Mouse (Mus musculus) midbrain, postnatal 0 days (tissue): ENCODE results near the gene Hoxc8. TPM values are rescaled to one million over a fixed set of nuclear protein-coding genes. Genes with fewer than 3 reads are reported as not detected.

Source experiments
- ATAC-seq: fragments of 200-750 bp; cut with Nextera tagmentation; 2 replicates; pipeline ENCODE4 v1.8.0; 2017; ENCODE audit warnings: moderate number of reproducible peaks, mild to moderate bottlenecking, moderate TSS enrichment, moderate library complexity; ENCODE audit not compliant: low FRiP score
- DNase-seq: peaks from one replicate; pipeline ENCODE4 v3.0.0-alpha.2; 2015; ENCODE audit warnings: low spot score
- H3K27ac ChIP-seq: fragments of 300-500 bp; sonication (generic); 2 replicates; pipeline ENCODE4 v1.5.1; 2014; ENCODE audit warnings: low read depth, mild to moderate bottlenecking, low read length, mixed read lengths
- H3K27me3 ChIP-seq: fragments of 300-500 bp; sonication (generic); 2 replicates; pipeline ENCODE4 v1.6.1; 2014; ENCODE audit warnings: low read length, control low read depth, mixed read lengths; ENCODE audit not compliant: insufficient read depth
- H3K36me3 ChIP-seq: fragments of 300-500 bp; sonication (generic); 2 replicates; pipeline ENCODE4 v1.6.1; 2014; ENCODE audit warnings: low read length, control low read depth, mixed read lengths; ENCODE audit not compliant: insufficient read depth
- H3K4me1 ChIP-seq: fragments of 300-500 bp; sonication (generic); 2 replicates; pipeline ENCODE4 v1.6.1; 2014; ENCODE audit warnings: mild to moderate bottlenecking, control low read depth, antibody characterized with exemption, low read length, mixed read lengths; ENCODE audit not compliant: insufficient read depth
- H3K4me2 ChIP-seq: fragments of 300-500 bp; sonication (generic); 2 replicates; pipeline ENCODE4 v1.6.1; 2014; ENCODE audit warnings: low read depth, mild to moderate bottlenecking, low read length, mixed read lengths; ENCODE audit not compliant: poor library complexity, severe bottlenecking
- H3K4me3 ChIP-seq: fragments of 300-500 bp; sonication (generic); 2 replicates; pipeline ENCODE4 v1.5.1; 2014; ENCODE audit warnings: low read depth, mild to moderate bottlenecking, low read length, moderate library complexity
- H3K9ac ChIP-seq: fragments of 300-500 bp; sonication (generic); replicated peaks from 2 replicates; pipeline ENCODE4 v1.6.1; 2014; ENCODE audit warnings: mild to moderate bottlenecking, low read length, moderate library complexity, mixed read lengths; ENCODE audit not compliant: poor library complexity, severe bottlenecking
- H3K9me3 ChIP-seq: fragments of 300-500 bp; sonication (generic); 2 replicates; pipeline ENCODE4 v1.6.1; 2016; ENCODE audit warnings: low read length, control low read depth
- CTCF ChIP-seq: IDR thresholded peaks from 2 replicates; pipeline ENCODE4 v1.5.1; 2016; ENCODE audit warnings: antibody characterized with exemption, mild to moderate bottlenecking
- whole genome bisulfite sequencing: fragments of 180-500 bp; shearing (Covaris S2); extraction: QIAGEN DNeasy Blood & Tissue Kit; methylation state at CpG from one replicate; pipeline ENCODE4 v1.1.7; 2014; 5-methylcytosine and 5-hydroxymethylcytosine counted together
- microRNA counts: library from miRNA; unstranded; fragments of <30 nt; microRNA quantifications from one replicate; lab custom pipeline; 2015
- microRNA-seq: library from miRNA; unstranded; fragments of <30 nt; microRNA quantifications from one replicate; pipeline ENCODE4, GENCODE M21; 2016; ENCODE audit warnings: borderline number of aligned reads
- polyA plus RNA-seq: library from polyadenylated mRNA; unstranded; fragments of >200 nt; fragmentation: Nextera tagmentation; extraction: Ambion mirVana; gene quantifications from 2 replicates; pipeline ENCODE4 v1.2.1, GENCODE M21; 2015
- total RNA-seq: library from RNA; depleted of rRNA; stranded (reverse); fragments of >200 nt; gene quantifications from 2 replicates; pipeline ENCODE4 v1.2.3, GENCODE M21; 2014; rRNA removed

Gene Hoxc8
- total and polyA plus RNA-seq, 2 experiments from 2014 or later = not detected

DNA sequence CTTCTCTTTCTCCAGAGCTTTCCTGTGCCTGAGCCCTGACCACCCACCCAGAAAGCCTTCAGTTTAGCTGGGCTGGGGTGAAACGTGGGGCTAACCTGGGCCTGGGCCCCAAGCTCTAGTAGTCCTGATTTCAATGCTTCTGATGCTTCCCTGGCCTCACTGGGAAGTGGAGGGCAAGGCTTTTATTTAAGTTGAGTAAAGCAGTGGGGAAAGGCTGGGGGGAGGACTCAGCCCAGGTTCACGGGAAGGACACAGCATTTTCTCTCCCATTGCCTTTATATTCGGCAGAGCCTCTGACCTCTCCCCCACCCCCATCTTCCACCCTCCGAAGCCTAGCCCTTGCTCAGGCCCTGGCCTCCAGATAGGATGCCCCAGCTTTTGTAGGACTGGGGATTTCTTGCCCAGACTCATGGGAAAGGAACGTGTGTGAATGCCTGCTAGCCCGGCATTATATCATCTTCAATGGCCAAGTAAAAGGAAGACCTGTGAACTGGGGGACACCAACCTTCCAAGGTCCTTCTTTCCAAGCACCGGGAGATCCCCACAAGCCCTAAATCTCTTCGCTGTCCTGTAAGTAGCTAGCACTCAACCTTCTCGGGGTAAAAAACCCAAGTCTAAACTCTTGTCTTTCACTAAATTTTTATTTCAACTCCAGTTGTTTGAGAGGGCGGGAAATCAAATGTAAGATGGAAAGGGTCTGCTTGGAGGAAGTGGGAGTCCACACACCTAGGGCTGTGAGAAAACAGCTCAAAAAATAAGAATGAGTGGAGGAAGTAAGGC, 48.5 kb downstream of the Hoxc8 start:
- WGBS = 12% methylated on average over 10 of the region's 10 CpGs
- H3K4me2 ChIP-seq = no peak overlapping the region
- DNase-seq (no peak), ATAC-seq (no peak)
- no peaks in the 10 kb centered on the region for H3K36me3 ChIP-seq
- no peak overlapping the region for H3K9ac ChIP-seq
- no peak overlapping the region for H3K27ac ChIP-seq
- no peak overlapping the region for H3K4me3 ChIP-seq
- peaks cover 99% of the 10 kb centered on the region for H3K27me3 ChIP-seq
- no peaks in the 10 kb centered on the region for H3K9me3 ChIP-seq
- H3K4me1 ChIP-seq = no peaks in the 10 kb centered on the region
- TF ChIP-seq CTCF = no peak

DNA sequence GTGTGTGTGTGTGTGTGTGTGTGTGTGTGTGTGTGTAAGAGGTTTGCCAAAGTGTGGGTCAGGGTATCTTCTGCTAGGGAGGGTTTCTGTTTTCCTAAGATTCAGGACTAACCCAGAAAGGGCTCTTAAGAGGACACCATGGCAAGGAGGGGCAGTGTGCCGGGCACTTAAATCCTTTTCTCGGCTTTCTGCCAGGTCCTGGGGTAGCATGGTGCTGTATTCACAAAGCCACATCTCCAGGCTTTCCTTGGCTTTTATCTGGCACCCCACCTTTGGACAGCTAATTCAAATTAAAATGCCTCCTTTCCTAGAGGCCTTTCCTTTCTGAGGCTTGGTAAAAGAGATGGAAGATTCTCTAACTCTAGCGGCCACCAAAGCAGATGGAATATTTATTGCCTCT, 49.2 kb downstream of the Hoxc8 start:
- Histone ChIP-seq H3K27me3 (peaks cover 99% of the 10 kb centered on the region), H3K27ac (no peak overlapping the region), H3K4me3 (no peak overlapping the region), H3K9me3 (no peaks in the 10 kb centered on the region), H3K4me2 (no peak overlapping the region), H3K36me3 (no peaks in the 10 kb centered on the region), H3K9ac (no peak overlapping the region), H3K4me1 (no peaks in the 10 kb centered on the region)
- ATAC-seq (no peak), DNase-seq (no peak)
- TF ChIP-seq CTCF = no peak
- WGBS = 7% methylated on average over 3 of the region's 3 CpGs

DNA sequence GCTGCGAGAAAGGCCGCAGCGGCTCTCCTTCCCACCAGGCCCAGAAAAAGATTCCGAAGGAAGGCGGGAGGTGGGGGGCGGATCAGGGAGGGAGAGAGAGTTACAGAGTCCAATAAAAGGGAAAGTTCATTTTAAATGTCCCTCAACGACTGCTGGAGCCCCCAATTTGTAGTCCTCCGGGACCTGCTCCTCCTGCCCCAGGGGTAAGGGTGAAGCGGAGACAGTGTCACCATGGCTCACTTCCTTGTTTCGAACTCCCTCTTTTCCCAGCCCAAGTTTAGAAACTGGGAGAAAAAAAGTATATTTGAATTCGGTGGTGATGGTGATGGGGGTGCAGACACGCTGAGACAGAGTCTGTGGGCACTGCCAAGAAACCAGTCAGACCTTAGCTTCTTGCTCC, 50.2 kb downstream of the Hoxc8 start:
- Histone ChIP-seq H3K4me2 (no peak overlapping the region), H3K4me1 (no peaks in the 10 kb centered on the region), H3K9me3 (no peaks in the 10 kb centered on the region), H3K9ac (no peak overlapping the region), H3K27ac (no peak overlapping the region), H3K27me3 (peaks cover 94% of the 10 kb centered on the region), H3K4me3 (no peak overlapping the region), H3K36me3 (no peaks in the 10 kb centered on the region)
- TF ChIP-seq CTCF = no peak
- WGBS = 5% methylated on average over 12 of the region's 12 CpGs
- no peak for DNase-seq
- no peak for ATAC-seq

DNA sequence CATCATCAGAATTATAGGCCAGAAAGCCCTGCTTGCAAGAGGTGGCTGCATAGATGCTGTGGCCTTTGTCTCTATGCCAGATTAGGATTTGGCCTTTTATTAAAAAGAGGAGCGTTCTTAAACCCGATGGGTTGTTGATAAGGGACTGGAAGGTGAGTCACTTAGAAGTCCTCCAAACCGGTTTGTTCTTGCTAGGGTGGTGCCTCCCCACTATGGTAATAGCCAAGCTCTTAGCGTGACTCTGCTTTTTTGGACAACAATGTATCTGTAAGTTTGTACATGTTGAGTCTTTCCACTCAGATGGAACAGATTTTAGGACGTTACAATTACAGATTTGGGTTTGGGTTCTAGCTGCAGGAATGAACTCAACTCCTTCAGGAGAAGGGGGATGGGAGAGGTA, 51.2 kb downstream of the Hoxc8 start:
- Histone ChIP-seq H3K27me3 (peaks cover 91% of the 10 kb centered on the region), H3K4me1 (no peaks in the 10 kb centered on the region), H3K9me3 (no peaks in the 10 kb centered on the region), H3K27ac (no peak overlapping the region), H3K4me2 (no peak overlapping the region), H3K36me3 (no peaks in the 10 kb centered on the region), H3K9ac (no peak overlapping the region), H3K4me3 (no peak overlapping the region)
- TF ChIP-seq CTCF = no peak
- 10% methylated on average over 5 of the region's 5 CpGs for WGBS
- ATAC-seq (no peak), DNase-seq (no peak)

DNA sequence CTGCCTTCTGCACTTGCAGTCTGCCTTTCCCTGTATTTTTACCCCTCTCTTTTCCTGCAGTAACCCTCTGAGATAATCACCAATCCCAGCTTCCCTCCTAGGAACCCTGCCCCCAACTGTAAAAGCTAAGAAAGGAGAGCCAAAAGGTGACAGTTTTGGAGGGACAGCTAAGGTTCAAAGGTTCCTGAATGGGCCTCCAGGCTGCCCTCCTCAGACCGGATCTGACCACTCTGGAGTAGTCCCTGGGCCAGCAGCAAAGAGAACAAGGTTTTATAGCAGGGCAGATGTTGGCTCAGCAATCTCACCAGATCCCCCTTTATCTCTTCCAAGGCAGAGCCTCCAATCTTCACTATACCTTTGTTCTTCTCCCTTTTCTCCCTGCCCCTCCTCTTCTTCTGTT, 51.8 kb downstream of the Hoxc8 start:
- H3K27ac ChIP-seq = no peak overlapping the region
- no peak overlapping the region for H3K4me3 ChIP-seq
- TF ChIP-seq CTCF = no peak
- 0% methylated on average over 1 of the region's 1 CpGs for WGBS
- no peaks in the 10 kb centered on the region for H3K36me3 ChIP-seq
- no peak overlapping the region for H3K9ac ChIP-seq
- ATAC-seq (no peak), DNase-seq (no peak)
- no peaks in the 10 kb centered on the region for H3K4me1 ChIP-seq
- H3K4me2 ChIP-seq = no peak overlapping the region
- H3K27me3 ChIP-seq = peaks cover 87% of the 10 kb centered on the region
- H3K9me3 ChIP-seq = no peaks in the 10 kb centered on the region

MicroRNAs within 50 kb of the gene (microRNA counts, 519-probe panel; counts per million panel counts)
- microRNA mmu-miR-615-3p (lab: Ali Mortazavi, UCI) = 528 counts per million, percentile 58 among the panel's probes with 10 or more counts
- microRNA mmu-miR-615-5p (lab: Ali Mortazavi, UCI) = 528 counts per million, percentile 58 among the panel's probes with 10 or more counts

Small RNA genes within 50 kb of the gene (microRNA-seq; reads per million reads assigned to microRNA genes)
- gene Mir196a-2 = not detected
- gene Mir615 = 23.8 reads per million, percentile 30 among the genes with 10 or more reads in this experiment

Other genes with a start within 250 kb of the Hoxc8 start
- 0.16 TPM in 1 of 2 replicates, not detected in the other for gene Hoxc13, start 69.5 kb upstream of the Hoxc8 start, total RNA-seq
- gene Hoxc13, start 69.5 kb upstream of the Hoxc8 start, polyA plus RNA-seq = not detected in 2 replicates
- gene Hoxc12, start 53.9 kb upstream of the Hoxc8 start, total RNA-seq = not detected in 2 replicates
- not detected in 2 replicates for gene Hoxc12, start 53.9 kb upstream of the Hoxc8 start, polyA plus RNA-seq
- not detected in 2 replicates for gene Hoxc11, start 36.2 kb upstream of the Hoxc8 start, total RNA-seq
- gene Hoxc11, start 36.2 kb upstream of the Hoxc8 start, polyA plus RNA-seq = not detected in 2 replicates
- gene Hoxc10, start 23.8 kb upstream of the Hoxc8 start, total RNA-seq = not detected in 2 replicates
- not detected in 2 replicates for gene Hoxc10, start 23.8 kb upstream of the Hoxc8 start, polyA plus RNA-seq
- 0.88 TPM in 1 of 2 replicates, not detected in the other for gene Hoxc5, start 23.2 kb upstream of the Hoxc8 start, total RNA-seq
- not detected in 2 replicates for gene Hoxc5, start 23.2 kb upstream of the Hoxc8 start, polyA plus RNA-seq
- not detected in 2 replicates for gene Hoxc9, start 14.2 kb upstream of the Hoxc8 start, total RNA-seq
- gene Hoxc9, start 14.2 kb upstream of the Hoxc8 start, polyA plus RNA-seq = not detected in 2 replicates
- gene Hoxc6, start 7.7 kb downstream of the Hoxc8 start, total RNA-seq = not detected in 2 replicates
- not detected in 2 replicates for gene Hoxc6, start 7.7 kb downstream of the Hoxc8 start, polyA plus RNA-seq
- 2.2 TPM in 1 of 2 replicates, not detected in the other for gene Hoxc4, start 28.3 kb downstream of the Hoxc8 start, total RNA-seq
- gene Hoxc4, start 28.3 kb downstream of the Hoxc8 start, polyA plus RNA-seq = not detected in 2 replicates
- 33.2 and 42.9 TPM in 2 replicates for gene Smug1, start 176.5 kb downstream of the Hoxc8 start, total RNA-seq
- 13.6 and 14.1 TPM in 2 replicates for gene Smug1, start 176.5 kb downstream of the Hoxc8 start, polyA plus RNA-seq
- 190 and 229 TPM in 2 replicates for gene Cbx5, start 249.2 kb downstream of the Hoxc8 start, total RNA-seq
- 101 and 106 TPM in 2 replicates for gene Cbx5, start 249.2 kb downstream of the Hoxc8 start, polyA plus RNA-seq
- gene Hnrnpa1, start 249.8 kb downstream of the Hoxc8 start, total RNA-seq = 142 and 190 TPM in 2 replicates
- 540 and 609 TPM in 2 replicates for gene Hnrnpa1, start 249.8 kb downstream of the Hoxc8 start, polyA plus RNA-seq